ENCODE assay signal across 9 mouse cellular contexts in genomic region chr7:132262696-132263095, GRCm38 (mm10). TPM values are rescaled to one million over a fixed set of nuclear protein-coding genes. Genes with fewer than 3 reads are reported as not detected.
DNase-seq lines count a peak whose midpoint lies in the region; ATAC-seq and TF ChIP-seq lines count a peak whose summit lies in the region.
"Had no signal": no experiment of that assay in that cellular context is flagged by ENCODE, and none has a peak within 500 bp of the region (broad histone marks: within the 10 kb centered on the region; RNA-seq: fewer than 3 reads in every experiment).

No protein-coding gene starts in this region.

- peak overlapping the region; percentile 68 for H3K27ac ChIP-seq in hindbrain, postnatal 0 days
- peak overlapping the region; percentile 76 for H3K27ac ChIP-seq in midbrain, embryonic 14.5 days (replicated peaks; ENCODE audit: low read depth, low read length)
- H3K27ac ChIP-seq: left cerebral cortex, adult 2 months had no signal

- 29% methylated on average over 6 of the region's 6 CpGs for WGBS in hindbrain, postnatal 0 days
- WGBS in midbrain, embryonic 14.5 days, result 3% methylated on average over 6 of the region's 6 CpGs

- no peak for TF ChIP-seq CTCF in hindbrain, postnatal 0 days (IDR thresholded peaks at IDR 0.05; ENCODE audit: low read depth)

- no peak overlapping the region for H3K4me3 ChIP-seq in hindbrain, postnatal 0 days (ENCODE audit: low read length)
- no peak overlapping the region for H3K4me3 ChIP-seq in midbrain, embryonic 14.5 days (replicated peaks; ENCODE audit: low read depth, low read length)
- H3K4me3 ChIP-seq: left cerebral cortex, adult 2 months had no signal

- H3K36me3 ChIP-seq in hindbrain, postnatal 0 days (ENCODE audit: insufficient read depth, low read length), result no peaks in the 10 kb centered on the region
- H3K36me3 ChIP-seq in midbrain, embryonic 14.5 days (ENCODE audit: control insufficient read depth, insufficient read depth, low read length), result no peaks in the 10 kb centered on the region; the same call in 1 of the 2 replicates

- ATAC-seq in common myeloid progenitor, adult 5-6 weeks (replicated peaks; ENCODE audit: low read depth, poor library complexity, severe bottlenecking), result peak; percentile 45
- peak; percentile 65 for ATAC-seq in hindbrain, postnatal 0 days
- peak; percentile 79 for ATAC-seq in midbrain, embryonic 14.5 days (ENCODE audit: low FRiP score, low TSS enrichment)

- H3K9me3 ChIP-seq in hindbrain, postnatal 0 days (ENCODE audit: low read length), result no peaks in the 10 kb centered on the region
- no peaks in the 10 kb centered on the region for H3K9me3 ChIP-seq in midbrain, embryonic 14.5 days (ENCODE audit: control insufficient read depth, low read length)

- H3K9ac ChIP-seq in hindbrain, postnatal 0 days (replicated peaks; ENCODE audit: low read length), result no peak overlapping the region
- no peak overlapping the region for H3K9ac ChIP-seq in midbrain, embryonic 14.5 days (replicated peaks; ENCODE audit: low read length)

- H3K27me3 ChIP-seq in hindbrain, postnatal 0 days (ENCODE audit: insufficient read depth, low read length), result no peaks in the 10 kb centered on the region
- H3K27me3 ChIP-seq in midbrain, embryonic 14.5 days (ENCODE audit: control insufficient read depth, insufficient read depth, low read length), result no peaks in the 10 kb centered on the region

- H3K4me2 ChIP-seq in hindbrain, postnatal 0 days (ENCODE audit: low read depth, low read length), result no peak overlapping the region
- H3K4me2 ChIP-seq in midbrain, embryonic 14.5 days (ENCODE audit: low read length), result no peak overlapping the region

- peak; percentile 26 for DNase-seq in ZHBTc4 (ENCODE audit: low read depth, low spot score)
- peak; percentile 69 for DNase-seq in hindbrain, postnatal 0 days (ENCODE audit: low spot score)
- DNase-seq in midbrain, embryonic 14.5 days, result peak; percentile 62
- DNase-seq in ovary, postnatal 36 days (ENCODE audit: low spot score), result no peak
- no peak for DNase-seq in heart, adult 8-10 months (ENCODE audit: low spot score)
- no peak for DNase-seq in spleen, postnatal 14 days (ENCODE audit: low spot score in 2 of 2)
- DNase-seq: cerebellum, postnatal 36 days had no signal

- peaks cover 4% of the 10 kb centered on the region; the same call in 1 of the 2 replicates for H3K4me1 ChIP-seq in hindbrain, postnatal 0 days (ENCODE audit: insufficient read depth, low read length)
- peaks cover 25% of the 10 kb centered on the region; the same call in 1 of the 2 replicates for H3K4me1 ChIP-seq in midbrain, embryonic 14.5 days (ENCODE audit: control insufficient read depth, insufficient read depth, low read length)

RNA-seq across cellular contexts. Expression of gene Chst15, which starts 54.3 kb away (rescaled TPM):
- 10.1 and 15.6 TPM in 2 replicates for total RNA-seq in common myeloid progenitor, adult 5-6 weeks (2017)
- total RNA-seq in hindbrain, postnatal 0 days (2014; rRNA removed), result 32.6 and 34.1 TPM in 2 replicates
- polyA plus RNA-seq in hindbrain, postnatal 0 days (2015; fragmentation: Nextera tagmentation; extraction: Ambion mirVana), result 16.2 and 16.7 TPM in 2 replicates
- 13.3 and 17.8 TPM in 2 replicates for polyA plus RNA-seq in midbrain, embryonic 14.5 days (2014; fragmentation: Nextera tagmentation; extraction: Ambion mirVana)
- 1 to 10 TPM; 5.5 to 8.9 (median 6.6) TPM for total RNA-seq in heart, adult 8-10 months (2022)

Comparison
In these comparisons a context has a peak if more than half of its experiments do, and no peak if none do; other contexts are left out.
1. DNase-seq: peak in ZHBTc4 (single experiment), hindbrain, postnatal 0 days (single experiment) and midbrain, embryonic 14.5 days (single experiment); none in ovary, postnatal 36 days (single experiment), heart, adult 8-10 months (single experiment) and spleen, postnatal 14 days (0 of 2).
2. Peak in every context shown above with its lines, with median percentiles within 50 percentile points of each other: ATAC-seq.